Mouse (Mus musculus): ENCODE results near the gene Ap1s3.

The Ap1s3 gene

GRCm38 (mm10) chr1:79671543-79672337 is at the start of gene Ap1s3:
TSS of gene Ap1s3 (minus strand) at chr1:79671972.
- peak; percentile 77 to 80 for DNase-seq

- peak; percentile 71 to 79 for DNase-seq
These were observed 42.6 kb upstream of the Ap1s3 start for GRCm38 (mm10) chr1:79714152-79714923.

GRCm38 (mm10) chr1:79713081-79713480 is 41.3 kb upstream of the Ap1s3 start:
- DNase-seq, result peak; percentile 45 to 46

GRCm38 (mm10) chr1:79711147-79712126 is 39.7 kb upstream of the Ap1s3 start:
- peak; percentile 28 to 53 for DNase-seq

GRCm38 (mm10) chr1:79710678-79711077 is 38.9 kb upstream of the Ap1s3 start:
- no peak for DNase-seq

GRCm38 (mm10) chr1:79710216-79710615 is 38.4 kb upstream of the Ap1s3 start:
- DNase-seq, result no peak

GRCm38 (mm10) chr1:79707383-79707782 is 35.6 kb upstream of the Ap1s3 start:
- DNase-seq, result no peak

- DNase-seq, result no peak
These were observed 34.9 kb upstream of the Ap1s3 start for GRCm38 (mm10) chr1:79706707-79707106.

- no peak for DNase-seq
These were observed 32.9 kb upstream of the Ap1s3 start for GRCm38 (mm10) chr1:79704672-79705071.

- DNase-seq, result no peak
These were observed 31.7 kb upstream of the Ap1s3 start for GRCm38 (mm10) chr1:79703520-79703919.

- DNase-seq, result no peak
These were observed 26.7 kb upstream of the Ap1s3 start for GRCm38 (mm10) chr1:79698506-79698905.

- no peak for DNase-seq
These were observed 25.6 kb upstream of the Ap1s3 start for GRCm38 (mm10) chr1:79697382-79697781.

- no peak for DNase-seq
These were observed 25.2 kb upstream of the Ap1s3 start for GRCm38 (mm10) chr1:79696933-79697332.

GRCm38 (mm10) chr1:79692482-79692881 is 20.7 kb upstream of the Ap1s3 start:
- no peak for DNase-seq

- no peak for DNase-seq
These were observed 15.5 kb upstream of the Ap1s3 start for GRCm38 (mm10) chr1:79687254-79687653.

- DNase-seq, result no peak
These were observed 12.3 kb upstream of the Ap1s3 start for GRCm38 (mm10) chr1:79684027-79684426.

GRCm38 (mm10) chr1:79682936-79683335 is 11.2 kb upstream of the Ap1s3 start:
- DNase-seq, result no peak

- no peak for DNase-seq
These were observed 9.0 kb upstream of the Ap1s3 start for GRCm38 (mm10) chr1:79680777-79681176.

GRCm38 (mm10) chr1:79678117-79678684 is 6.4 kb upstream of the Ap1s3 start:
- no peak for DNase-seq

- DNase-seq, result no peak
These were observed 3.9 kb upstream of the Ap1s3 start for GRCm38 (mm10) chr1:79675716-79676115.

- DNase-seq, result no peak
These were observed 603 bp downstream of the Ap1s3 start for GRCm38 (mm10) chr1:79671196-79671542.

GRCm38 (mm10) chr1:79669419-79669974 is 2.3 kb downstream of the Ap1s3 start:
- no peak for DNase-seq

Data from kidney, adult 8-10 months (tissue).